Mouse (Mus musculus) kidney, embryonic 14.5 days (tissue): ENCODE measurements around the gene Ssc4d. TPM values are rescaled to one million over a fixed set of nuclear protein-coding genes. Genes with fewer than 3 reads are reported as not detected.

Experiments
- ATAC-seq: fragments of 200-750 bp; cut with Nextera tagmentation; 2 replicates; pipeline ENCODE4 v1.8.0; 2017; ENCODE audit warnings: moderate number of reproducible peaks, mild to moderate bottlenecking, moderate TSS enrichment, moderate library complexity; ENCODE audit not compliant: low FRiP score, low TSS enrichment
- H3K27ac ChIP-seq: fragments of 300-500 bp; sonication (generic); 2 replicates; pipeline ENCODE4 v1.5.1; 2014; ENCODE audit warnings: low read depth, mild to moderate bottlenecking, low read length, moderate library complexity, mixed read lengths
- H3K27me3 ChIP-seq: fragments of 300-500 bp; sonication (generic); 2 replicates; pipeline ENCODE4 v1.6.1; 2014; ENCODE audit warnings: mild to moderate bottlenecking, low read length; ENCODE audit not compliant: control insufficient read depth, insufficient read depth
- H3K36me3 ChIP-seq: fragments of 300-500 bp; sonication (generic); 2 replicates; pipeline ENCODE4 v1.6.1; 2014; ENCODE audit warnings: low read length, mixed read lengths; ENCODE audit not compliant: control insufficient read depth, insufficient read depth
- H3K4me1 ChIP-seq: fragments of 300-500 bp; sonication (generic); 2 replicates; pipeline ENCODE4 v1.6.1; 2014; ENCODE audit warnings: low read length, mixed read lengths; ENCODE audit not compliant: control insufficient read depth, insufficient read depth
- H3K4me2 ChIP-seq: fragments of 300-500 bp; sonication (generic); replicated peaks from 2 replicates; pipeline ENCODE4 v1.6.1; 2014; ENCODE audit warnings: low read depth, mild to moderate bottlenecking, low read length
- H3K4me3 ChIP-seq: fragments of 300-500 bp; sonication (generic); 2 replicates; pipeline ENCODE4 v1.5.1; 2014; ENCODE audit warnings: mild to moderate bottlenecking, low read length
- H3K9ac ChIP-seq: fragments of 300-500 bp; sonication (generic); 2 replicates; pipeline ENCODE4 v1.6.1; 2014; ENCODE audit warnings: low read depth, mild to moderate bottlenecking, low read length, moderate library complexity
- H3K9me3 ChIP-seq: fragments of 300-500 bp; sonication (generic); 2 replicates; pipeline ENCODE4 v1.6.1; 2016; ENCODE audit warnings: low read length; ENCODE audit not compliant: control insufficient read depth
- WGBS: fragments of 180-500 bp; shearing (Covaris S2); extraction: QIAGEN DNeasy Blood & Tissue Kit; methylation state at CpG from one replicate; pipeline ENCODE4 v1.1.7; 2014; 5-methylcytosine and 5-hydroxymethylcytosine counted together
- polyA plus RNA-seq: library from polyadenylated mRNA; unstranded; fragments of >200 nt; fragmentation: Nextera tagmentation; extraction: Ambion mirVana; gene quantifications from 2 replicates; pipeline ENCODE4 v1.2.1, GENCODE M21; 2014

Ssc4d gene
- polyA plus RNA-seq, 1 experiment from 2014 or later = 10.2 TPM

- H3K4me1 ChIP-seq = peaks cover 7% of the 10 kb centered on the region; the same call in 1 of the 2 replicates
- no peak overlapping the region for H3K9ac ChIP-seq
- no peak for ATAC-seq
- no peak overlapping the region for H3K27ac ChIP-seq
- H3K9me3 ChIP-seq = no peaks in the 10 kb centered on the region
- H3K27me3 ChIP-seq = no peaks in the 10 kb centered on the region
- H3K36me3 ChIP-seq = peaks cover 24% of the 10 kb centered on the region
- H3K4me3 ChIP-seq = no peak overlapping the region
- no peak overlapping the region for H3K4me2 ChIP-seq
- WGBS = 21% methylated on average over 3 of the region's 3 CpGs
Observed at GRCm38 (mm10) chr5:136002751-136003151, 28.4 kb upstream of the Ssc4d start.

GRCm38 (mm10) chr5:136002325-136002724 lies 28.0 kb upstream of the Ssc4d start:
- Histone ChIP-seq H3K9ac (no peak overlapping the region), H3K27ac (no peak overlapping the region), H3K9me3 (no peaks in the 10 kb centered on the region), H3K4me1 (peaks cover 7% of the 10 kb centered on the region; the same call in 1 of the 2 replicates), H3K27me3 (no peaks in the 10 kb centered on the region), H3K4me3 (no peak overlapping the region), H3K36me3 (peaks cover 28% of the 10 kb centered on the region), H3K4me2 (no peak overlapping the region)
- ATAC-seq = no peak
- WGBS = 63% methylated on average over 2 of the region's 2 CpGs

- no peaks in the 10 kb centered on the region for H3K9me3 ChIP-seq
- no peaks in the 10 kb centered on the region for H3K27me3 ChIP-seq
- WGBS = 93% methylated on average over 6 of the region's 6 CpGs
- H3K4me1 ChIP-seq = peaks cover 8% of the 10 kb centered on the region; the same call in 1 of the 2 replicates
- no peak overlapping the region for H3K4me2 ChIP-seq
- no peak for ATAC-seq
- H3K4me3 ChIP-seq = no peak overlapping the region
- no peak overlapping the region for H3K9ac ChIP-seq
- no peak overlapping the region for H3K27ac ChIP-seq
- peaks cover 35% of the 10 kb centered on the region for H3K36me3 ChIP-seq
Observed at GRCm38 (mm10) chr5:136001222-136001621, 26.9 kb upstream of the Ssc4d start.

DNA sequence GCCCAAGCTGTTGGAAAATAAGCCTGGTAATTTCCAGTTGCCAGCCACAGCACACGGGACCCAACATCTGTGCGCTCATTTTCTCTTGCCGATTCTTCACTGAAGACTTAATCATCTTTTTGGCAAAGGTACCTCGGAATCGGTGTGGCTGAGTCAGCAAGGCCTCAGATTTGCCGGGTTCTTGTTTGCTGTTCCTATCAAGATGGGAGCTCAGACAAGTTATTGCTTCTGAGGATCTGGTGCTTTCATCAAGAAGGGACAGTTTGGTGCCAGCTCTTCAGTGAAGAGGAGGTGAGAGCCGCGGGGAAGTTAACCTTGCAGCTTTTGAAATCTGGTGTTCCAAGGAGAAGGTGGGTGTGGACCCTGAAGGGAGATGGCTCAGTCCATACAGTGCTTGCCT lies 21.8 kb upstream of the Ssc4d start:
- H3K9me3 ChIP-seq = no peaks in the 10 kb centered on the region
- ATAC-seq = no peak
- H3K36me3 ChIP-seq = peaks cover 29% of the 10 kb centered on the region
- 91% methylated on average over 8 of the region's 8 CpGs for WGBS
- no peak overlapping the region for H3K4me3 ChIP-seq
- no peak overlapping the region for H3K27ac ChIP-seq
- H3K4me2 ChIP-seq = no peak overlapping the region
- H3K27me3 ChIP-seq = no peaks in the 10 kb centered on the region
- 0 out of 2 replicates have a peak overlapping the region, but pooled peaks have one; percentile 12 for H3K9ac ChIP-seq
- H3K4me1 ChIP-seq = peaks cover 10% of the 10 kb centered on the region; the same call in 1 of the 2 replicates

GRCm38 (mm10) chr5:135994725-135995687 lies 20.7 kb upstream of the Ssc4d start, which contains the start of gene Dtx2:
Gene Dtx2 (plus strand): TSS chr5:135994800.
- H3K4me3 ChIP-seq = peak within 1 kb of the TSS; percentile 79
- no peaks in the 10 kb centered on the region for H3K27me3 ChIP-seq
- H3K4me2 ChIP-seq = peak within 1 kb of the TSS; percentile 77
- H3K9me3 ChIP-seq = no peaks in the 10 kb centered on the region
- H3K4me1 ChIP-seq = peaks cover 10% of the 10 kb centered on the region; the same call in 1 of the 2 replicates
- peak within 1 kb of the TSS; percentile 83 for H3K9ac ChIP-seq
- peaks cover 29% of the 10 kb centered on the region for H3K36me3 ChIP-seq
- under 1% methylated on average over 45 of the region's 47 CpGs for WGBS
- peak; percentile 94 for ATAC-seq
- peak within 1 kb of the TSS; percentile 88 for H3K27ac ChIP-seq

- peak; percentile 10 for ATAC-seq
- Histone ChIP-seq H3K4me2 (no peak overlapping the region), H3K27ac (no peak overlapping the region), H3K9me3 (no peaks in the 10 kb centered on the region), H3K4me3 (peak overlapping the region; percentile 79), H3K27me3 (no peaks in the 10 kb centered on the region), H3K9ac (0 out of 2 replicates have a peak overlapping the region, but pooled peaks have one; percentile 83), H3K36me3 (peaks cover 27% of the 10 kb centered on the region), H3K4me1 (peaks cover 10% of the 10 kb centered on the region; the same call in 1 of the 2 replicates)
- WGBS = 70% methylated on average over 8 of the region's 8 CpGs
Observed at GRCm38 (mm10) chr5:135994335-135994724, 20.0 kb upstream of the Ssc4d start.

GRCm38 (mm10) chr5:135993381-135993965 lies 19.1 kb upstream of the Ssc4d start:
- Histone ChIP-seq H3K4me2 (no peak overlapping the region), H3K9ac (no peak overlapping the region), H3K27ac (no peak overlapping the region), H3K36me3 (peaks cover 21% of the 10 kb centered on the region), H3K27me3 (no peaks in the 10 kb centered on the region), H3K9me3 (no peaks in the 10 kb centered on the region), H3K4me3 (no peak overlapping the region), H3K4me1 (peaks cover 10% of the 10 kb centered on the region; the same call in 1 of the 2 replicates)
- 27% methylated on average over 5 of the region's 5 CpGs for WGBS
- no peak for ATAC-seq

- Histone ChIP-seq H3K4me2 (no peak overlapping the region), H3K4me3 (no peak overlapping the region), H3K27ac (no peak overlapping the region), H3K36me3 (no peaks in the 10 kb centered on the region), H3K4me1 (peaks cover 3% of the 10 kb centered on the region; the same call in 1 of the 2 replicates), H3K9ac (no peak overlapping the region), H3K9me3 (no peaks in the 10 kb centered on the region), H3K27me3 (no peaks in the 10 kb centered on the region)
- 68% methylated on average over 5 of the region's 5 CpGs for WGBS
- ATAC-seq = no peak
Observed at GRCm38 (mm10) chr5:135990601-135991000, 16.3 kb upstream of the Ssc4d start.
